Mouse (Mus musculus): ENCODE data around the gene Dnajb3. TPM values are rescaled to one million over a fixed set of nuclear protein-coding genes. Genes with fewer than 3 reads are reported as not detected.

Dnajb3 gene
- total RNA-seq (2015; ENCODE audit: low replicate concordance) (5.6 and 20.9 TPM in 2 replicates), total RNA-seq (2017; ENCODE audit: low replicate concordance) (5.4 and 9.1 TPM in 2 replicates)

GRCm38 (mm10) chr1:88205294-88205922 is at the start of gene Dnajb3:
Dnajb3 (minus strand) TSS chr1:88205782.
- peak; percentile 82 for ATAC-seq (replicated peaks; ENCODE audit: low FRiP score, poor library complexity, severe bottlenecking)

- no peak for ATAC-seq (replicated peaks; ENCODE audit: low FRiP score, poor library complexity, severe bottlenecking)
These were observed 49.3 kb upstream of the Dnajb3 start for GRCm38 (mm10) chr1:88254793-88255465.

GRCm38 (mm10) chr1:88253540-88253939 is 48.0 kb upstream of the Dnajb3 start:
- no peak for ATAC-seq (replicated peaks; ENCODE audit: low FRiP score, poor library complexity, severe bottlenecking)

- no peak for ATAC-seq (replicated peaks; ENCODE audit: low FRiP score, poor library complexity, severe bottlenecking)
These were observed 47.5 kb upstream of the Dnajb3 start for GRCm38 (mm10) chr1:88253106-88253505.

GRCm38 (mm10) chr1:88250023-88250422 is 44.4 kb upstream of the Dnajb3 start:
- no peak for ATAC-seq (replicated peaks; ENCODE audit: low FRiP score, poor library complexity, severe bottlenecking)

- ATAC-seq (replicated peaks; ENCODE audit: low FRiP score, poor library complexity, severe bottlenecking) = no peak
These were observed 44.0 kb upstream of the Dnajb3 start for GRCm38 (mm10) chr1:88249596-88249995.

- ATAC-seq (replicated peaks; ENCODE audit: low FRiP score, poor library complexity, severe bottlenecking) = no peak
These were observed 43.1 kb upstream of the Dnajb3 start for GRCm38 (mm10) chr1:88248658-88249057.

GRCm38 (mm10) chr1:88247660-88248059 is 42.1 kb upstream of the Dnajb3 start:
- ATAC-seq (replicated peaks; ENCODE audit: low FRiP score, poor library complexity, severe bottlenecking) = no peak

- ATAC-seq (replicated peaks; ENCODE audit: low FRiP score, poor library complexity, severe bottlenecking) = no peak
These were observed 40.8 kb upstream of the Dnajb3 start for GRCm38 (mm10) chr1:88246386-88246785.

- ATAC-seq (replicated peaks; ENCODE audit: low FRiP score, poor library complexity, severe bottlenecking) = no peak
These were observed 40.3 kb upstream of the Dnajb3 start for GRCm38 (mm10) chr1:88245881-88246280.

- no peak for ATAC-seq (replicated peaks; ENCODE audit: low FRiP score, poor library complexity, severe bottlenecking)
These were observed 38.3 kb upstream of the Dnajb3 start for GRCm38 (mm10) chr1:88243861-88244260.

GRCm38 (mm10) chr1:88240579-88240978 is 35.0 kb upstream of the Dnajb3 start:
- no peak for ATAC-seq (replicated peaks; ENCODE audit: low FRiP score, poor library complexity, severe bottlenecking)

- ATAC-seq (replicated peaks; ENCODE audit: low FRiP score, poor library complexity, severe bottlenecking) = no peak
These were observed 34.5 kb upstream of the Dnajb3 start for GRCm38 (mm10) chr1:88240072-88240471.

- ATAC-seq (replicated peaks; ENCODE audit: low FRiP score, poor library complexity, severe bottlenecking) = no peak
These were observed 33.2 kb upstream of the Dnajb3 start for GRCm38 (mm10) chr1:88238771-88239170.

- ATAC-seq (replicated peaks; ENCODE audit: low FRiP score, poor library complexity, severe bottlenecking) = no peak
These were observed 31.7 kb upstream of the Dnajb3 start for GRCm38 (mm10) chr1:88237311-88237710.

- ATAC-seq (replicated peaks; ENCODE audit: low FRiP score, poor library complexity, severe bottlenecking) = no peak
These were observed 30.4 kb upstream of the Dnajb3 start for GRCm38 (mm10) chr1:88235894-88236415.

- no peak for ATAC-seq (replicated peaks; ENCODE audit: low FRiP score, poor library complexity, severe bottlenecking)
These were observed 29.7 kb upstream of the Dnajb3 start for GRCm38 (mm10) chr1:88235046-88235893.

- no peak for ATAC-seq (replicated peaks; ENCODE audit: low FRiP score, poor library complexity, severe bottlenecking)
These were observed 29.1 kb upstream of the Dnajb3 start for GRCm38 (mm10) chr1:88234646-88235045.

- ATAC-seq (replicated peaks; ENCODE audit: low FRiP score, poor library complexity, severe bottlenecking) = no peak
These were observed 28.6 kb upstream of the Dnajb3 start for GRCm38 (mm10) chr1:88234248-88234610.

All from erythroblast, adult 5-6 weeks (primary cell).